Mouse (Mus musculus) myocyte (in vitro differentiated cells): ENCODE measurements around the gene 9130230L23Rik.

ENCODE experiments used
- CEBPB ChIP-seq: IDR thresholded peaks from 2 replicates; pipeline ENCODE4 v1.6.1; 2011; ENCODE audit warnings: mild to moderate bottlenecking, moderate library complexity; ENCODE audit not compliant: poor library complexity, insufficient read depth, severe bottlenecking
- MAX ChIP-seq: IDR thresholded peaks from one replicate; pipeline ENCODE4 v1.6.1; 2011; ENCODE audit warnings: low read depth, mild to moderate bottlenecking, control low read depth
- MYOD1 ChIP-seq, 3 experiments: IDR thresholded peaks; one replicate each; pipeline ENCODE4 v1.6.1; 2011; ENCODE audit warnings: control low read depth in 2 of 3, low read depth in 2 of 3, mild to moderate bottlenecking in 2 of 3, moderate library complexity in 1 of 3; ENCODE audit not compliant: insufficient read length in 2 of 3, control insufficient read depth in 1 of 3
- POLR2A ChIP-seq: IDR thresholded peaks from one replicate; pipeline ENCODE4 v1.6.1; 2011; ENCODE audit warnings: low read depth, mild to moderate bottlenecking, control low read depth, moderate library complexity; ENCODE audit not compliant: insufficient read length
- POLR2AphosphoS2 ChIP-seq: IDR thresholded peaks from one replicate; pipeline ENCODE4 v1.6.1; 2011; ENCODE audit warnings: low read depth, control low read depth; ENCODE audit not compliant: insufficient read length
- REST ChIP-seq: IDR thresholded peaks from one replicate; pipeline ENCODE4 v1.6.1; 2011; ENCODE audit warnings: mild to moderate bottlenecking, control low read depth, moderate library complexity; ENCODE audit not compliant: insufficient read depth, insufficient read length
- SRF ChIP-seq: IDR thresholded peaks from one replicate; pipeline ENCODE4 v1.6.1; 2011; ENCODE audit warnings: low read depth; ENCODE audit not compliant: control insufficient read depth, insufficient read length
- TCF3 ChIP-seq: IDR thresholded peaks from one replicate; pipeline ENCODE4 v1.6.1; 2011; ENCODE audit warnings: low read depth, control low read depth; ENCODE audit not compliant: insufficient read length
- USF1 ChIP-seq: IDR thresholded peaks from one replicate; pipeline ENCODE4 v1.6.1; 2011; ENCODE audit warnings: low read depth, mild to moderate bottlenecking, control low read depth, moderate library complexity

- TF ChIP-seq POLR2A = no peak
- no peak for TF ChIP-seq SRF
- TF ChIP-seq MYOD1 (IDR thresholded peaks at IDR 0.05; ENCODE audit: control insufficient read depth in 1 of 3, insufficient read length in 2 of 3, low read depth in 2 of 3) = no peak
- no peak for TF ChIP-seq POLR2AphosphoS2
- no peak for TF ChIP-seq MAX
- TF ChIP-seq CEBPB = no peak
- no peak for TF ChIP-seq USF1
- no peak for TF ChIP-seq REST
- no peak for TF ChIP-seq TCF3
Observed at GRCm38 (mm10) chr5:65997813-65998212, 6.3 kb downstream of the 9130230L23Rik start.
